9 mouse cellular contexts compared by ENCODE assay signal in genomic region chr7:87245856-87246579, GRCm38 (mm10). TPM values are rescaled to one million over a fixed set of nuclear protein-coding genes. Genes with fewer than 3 reads are reported as not detected.
DNase-seq lines count a peak whose midpoint lies in the region; ATAC-seq and TF ChIP-seq lines count a peak whose summit lies in the region.
"Had no signal": no experiment of that assay in that cellular context is flagged by ENCODE, and none has a peak within 500 bp of the region (broad histone marks: within the 10 kb centered on the region; RNA-seq: fewer than 3 reads in every experiment).

Gene Nox4 (plus strand): TSS chr7:87246096.

- H3K9me3 ChIP-seq in heart, embryonic 15.5 days (replicated peaks): no peaks in the 10 kb centered on the region
- no peaks in the 10 kb centered on the region for H3K9me3 ChIP-seq in hindbrain, embryonic 12.5 days (replicated peaks)
- H3K9me3 ChIP-seq in midbrain, embryonic 12.5 days: no peaks in the 10 kb centered on the region

- H3K4me1 ChIP-seq in heart, embryonic 15.5 days (replicated peaks): peaks cover 11% of the 10 kb centered on the region
- H3K4me1 ChIP-seq in hindbrain, embryonic 12.5 days: peaks cover 8% of the 10 kb centered on the region; the same call in 1 of the 2 replicates
- H3K4me1 ChIP-seq in midbrain, embryonic 12.5 days: 0 out of 2 replicates have a peak, but pooled peaks cover 3% of the 10 kb centered on the region
- H3K4me1 ChIP-seq in cerebellum, adult 2 months (ENCODE audit: control insufficient read depth, insufficient read depth, low read length): no peaks in the 10 kb centered on the region

- peak within 1 kb of the TSS; percentile 82 for H3K9ac ChIP-seq in heart, embryonic 15.5 days
- peak within 1 kb of the TSS; percentile 80 for H3K9ac ChIP-seq in hindbrain, embryonic 12.5 days
- peak within 1 kb of the TSS; percentile 85 for H3K9ac ChIP-seq in midbrain, embryonic 12.5 days (replicated peaks)

- peak within 1 kb of the TSS; percentile 86 for H3K4me2 ChIP-seq in heart, embryonic 15.5 days
- peak within 1 kb of the TSS; percentile 65 for H3K4me2 ChIP-seq in hindbrain, embryonic 12.5 days (replicated peaks)
- H3K4me2 ChIP-seq in midbrain, embryonic 12.5 days (replicated peaks): peak within 1 kb of the TSS; percentile 62

- no peaks in the 10 kb centered on the region for H3K27me3 ChIP-seq in heart, embryonic 15.5 days
- no peaks in the 10 kb centered on the region for H3K27me3 ChIP-seq in hindbrain, embryonic 12.5 days
- no peaks in the 10 kb centered on the region for H3K27me3 ChIP-seq in midbrain, embryonic 12.5 days
- H3K27me3 ChIP-seq in cerebellum, adult 2 months (ENCODE audit: control insufficient read depth, insufficient read depth, low read length): no peaks in the 10 kb centered on the region

- peak within 1 kb of the TSS; percentile 77 for H3K4me3 ChIP-seq in heart, embryonic 15.5 days
- peak within 1 kb of the TSS; percentile 75 for H3K4me3 ChIP-seq in hindbrain, embryonic 12.5 days
- peak within 1 kb of the TSS; percentile 69 for H3K4me3 ChIP-seq in midbrain, embryonic 12.5 days
- no peak within 1 kb of the TSS for H3K4me3 ChIP-seq in cerebellum, adult 2 months (replicated peaks; ENCODE audit: insufficient read depth, low read depth, low read length)

- no peak for ATAC-seq in heart, embryonic 15.5 days (replicated peaks; ENCODE audit: insufficient number of reproducible peaks, insufficient read depth, low FRiP score, low read depth)
- peak; percentile 65 for ATAC-seq in hindbrain, embryonic 12.5 days (ENCODE audit: low FRiP score)
- peak; percentile 61 for ATAC-seq in midbrain, embryonic 12.5 days (ENCODE audit: low FRiP score, low read depth)

- 9% methylated on average over 18 of the region's 18 CpGs for WGBS in heart, embryonic 15.5 days
- 12% methylated on average over 18 of the region's 18 CpGs for WGBS in hindbrain, embryonic 12.5 days
- 11% methylated on average over 18 of the region's 18 CpGs for WGBS in midbrain, embryonic 12.5 days
- 10% methylated on average over 18 of the region's 18 CpGs for WGBS in cerebellum, adult 2 months

- H3K27ac ChIP-seq in heart, embryonic 15.5 days: peak within 1 kb of the TSS; percentile 75
- H3K27ac ChIP-seq in hindbrain, embryonic 12.5 days: peak within 1 kb of the TSS; percentile 53
- H3K27ac ChIP-seq in midbrain, embryonic 12.5 days (replicated peaks): peak within 1 kb of the TSS; percentile 66; the same call in 1 of the 2 replicates
- no peak within 1 kb of the TSS for H3K27ac ChIP-seq in cerebellum, adult 2 months (ENCODE audit: insufficient read depth, low read length)

- no peak for DNase-seq in heart, postnatal 14 days
- peak; percentile 12 for DNase-seq in R1 (ENCODE audit: low read depth, low spot score)
- DNase-seq in adrenal gland, postnatal 36 days: no peak
- no peak for DNase-seq in cerebellum, adult 2 months
- no peak for DNase-seq in frontal cortex, postnatal 14 days (ENCODE audit: low spot score in 2 of 2)

- H3K36me3 ChIP-seq in heart, embryonic 15.5 days: no peaks in the 10 kb centered on the region
- no peaks in the 10 kb centered on the region for H3K36me3 ChIP-seq in hindbrain, embryonic 12.5 days
- no peaks in the 10 kb centered on the region for H3K36me3 ChIP-seq in midbrain, embryonic 12.5 days

- intact Hi-C loops in heart, postnatal 14 days (cut with DNase I): no loop called here

- TF ChIP-seq POLR2A in cerebellum, adult 2 months (IDR thresholded peaks at IDR 0.05; ENCODE audit: borderline replicate concordance, insufficient read depth, low read length): no peak

- no peak for TF ChIP-seq CTCF in cerebellum, adult 2 months (IDR thresholded peaks at IDR 0.05; ENCODE audit: borderline replicate concordance, insufficient read depth, low read depth, low read length)

RNA-seq across cellular contexts. Expression of gene Nox4, which starts in this region (rescaled TPM):
- polyA plus RNA-seq in heart, embryonic 15.5 days (2015; fragmentation: Nextera tagmentation; extraction: Ambion mirVana): 2.8 and 3.4 TPM in 2 replicates
- total RNA-seq in heart, postnatal 14 days (2021): 1 to 10 TPM; 1.1 to 1.4 TPM
- 3.7 and 5.5 TPM in 2 replicates for polyA plus RNA-seq in hindbrain, embryonic 12.5 days (2016; fragmentation: Nextera tagmentation; extraction: Ambion mirVana)
- polyA plus RNA-seq in midbrain, embryonic 12.5 days (2016; fragmentation: Nextera tagmentation; extraction: Ambion mirVana): 3.6 TPM in 2 replicates
- total RNA-seq in adrenal gland, postnatal 36 days (2021): 1 to 10 TPM; 1.7 to 2.7 TPM
- polyA plus RNA-seq in cerebellum, adult 2 months (2012; rRNA removed): 0.17 and 0.26 TPM in 2 replicates
- total RNA-seq: MEL had no signal
